Mouse (Mus musculus) hindbrain, postnatal 0 days (tissue): ENCODE results near the gene Olfr787. TPM values are rescaled to one million over a fixed set of nuclear protein-coding genes. Genes with fewer than 3 reads are reported as not detected.

ENCODE experiments used
- ATAC-seq: fragments of 200-750 bp; cut with Nextera tagmentation; 2 replicates; pipeline ENCODE4 v1.8.0; 2017; ENCODE audit warnings: mild to moderate bottlenecking, moderate TSS enrichment, moderate library complexity
- DNase-seq: peaks from one replicate; pipeline ENCODE4 v3.0.0-alpha.2; 2015; ENCODE audit warnings: low spot score
- H3K27ac ChIP-seq: fragments of 300-500 bp; sonication (generic); 2 replicates; pipeline ENCODE4 v1.5.1; 2014; ENCODE audit warnings: mild to moderate bottlenecking
- H3K27me3 ChIP-seq: fragments of 300-500 bp; sonication (generic); 2 replicates; pipeline ENCODE4 v1.6.1; 2014; ENCODE audit warnings: low read length, mixed read lengths; ENCODE audit not compliant: insufficient read depth
- H3K36me3 ChIP-seq: fragments of 300-500 bp; sonication (generic); 2 replicates; pipeline ENCODE4 v1.6.1; 2014; ENCODE audit warnings: low read length, mixed read lengths; ENCODE audit not compliant: insufficient read depth
- H3K4me1 ChIP-seq: fragments of 300-500 bp; sonication (generic); 2 replicates; pipeline ENCODE4 v1.6.1; 2014; ENCODE audit warnings: antibody characterized with exemption, low read length, mixed read lengths; ENCODE audit not compliant: insufficient read depth
- H3K4me2 ChIP-seq: fragments of 300-500 bp; sonication (generic); 2 replicates; pipeline ENCODE4 v1.6.1; 2014; ENCODE audit warnings: low read depth, mild to moderate bottlenecking, low read length, moderate library complexity, mixed read lengths
- H3K4me3 ChIP-seq: fragments of 300-500 bp; sonication (generic); 2 replicates; pipeline ENCODE4 v1.5.1; 2014; ENCODE audit warnings: low read length
- H3K9ac ChIP-seq: fragments of 300-500 bp; sonication (generic); replicated peaks from 2 replicates; pipeline ENCODE4 v1.6.1; 2014; ENCODE audit warnings: mild to moderate bottlenecking, low read length, moderate library complexity, mixed read lengths
- H3K9me3 ChIP-seq: fragments of 300-500 bp; sonication (generic); 2 replicates; pipeline ENCODE4 v1.6.1; 2016; ENCODE audit warnings: low read length, mixed read lengths
- CTCF ChIP-seq: IDR thresholded peaks from 2 replicates; pipeline ENCODE4 v1.5.1; 2016; ENCODE audit warnings: antibody characterized with exemption, control low read depth, low read depth
- WGBS: fragments of 180-500 bp; shearing (Covaris S2); extraction: QIAGEN DNeasy Blood & Tissue Kit; methylation state at CpG from one replicate; pipeline ENCODE4 v1.1.7; 2014; 5-methylcytosine and 5-hydroxymethylcytosine counted together
- polyA plus RNA-seq: library from polyadenylated mRNA; unstranded; fragments of >200 nt; fragmentation: Nextera tagmentation; extraction: Ambion mirVana; gene quantifications from 2 replicates; pipeline ENCODE4 v1.2.1, GENCODE M21; 2015
- total RNA-seq: library from RNA; depleted of rRNA; stranded (reverse); fragments of >200 nt; gene quantifications from 2 replicates; pipeline ENCODE4 v1.2.3, GENCODE M21; 2014; rRNA removed

The Olfr787 gene
- not detected in 2 replicates for total RNA-seq
- polyA plus RNA-seq: not detected in 2 replicates

- H3K36me3 ChIP-seq: no peaks in the 10 kb centered on the region
Measured at GRCm38 (mm10) chr10:129461562-129461961, at the start of gene Olfr787. TSS of gene Olfr787 (plus strand) at chr10:129461862.

DNA sequence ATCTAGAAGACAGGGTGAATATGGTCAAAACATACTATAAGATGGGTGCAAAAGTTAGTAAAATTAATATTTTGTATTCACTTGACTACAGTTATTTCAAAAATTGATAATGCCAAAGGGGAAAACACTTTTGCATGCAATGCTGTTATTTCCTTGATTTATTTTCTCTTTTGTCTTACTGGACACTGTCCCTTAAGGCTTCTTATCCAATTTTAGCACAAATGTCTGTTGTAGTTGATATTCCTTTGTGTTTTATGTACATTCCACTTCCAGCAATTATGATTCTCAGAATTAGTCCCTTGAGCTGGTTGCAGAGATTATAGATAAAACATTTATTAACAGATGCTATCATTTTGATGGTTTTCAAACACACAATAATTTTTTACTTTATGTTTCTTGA lies 34.7 kb upstream of the Olfr787 start, which contains the start of gene Olfr786:
TSS of gene Olfr786 (plus strand) at position 301 of the 400 bp plus-strand sequence.
- Histone ChIP-seq H3K4me1 (no peaks in the 10 kb centered on the region), H3K36me3 (no peaks in the 10 kb centered on the region), H3K4me3 (no peak within 1 kb of the TSS), H3K27me3 (no peaks in the 10 kb centered on the region), H3K4me2 (no peak within 1 kb of the TSS), H3K9me3 (no peaks in the 10 kb centered on the region), H3K27ac (no peak within 1 kb of the TSS), H3K9ac (no peak within 1 kb of the TSS)
- no peak for ATAC-seq
- DNase-seq: no peak
- TF ChIP-seq CTCF: no peak

More at GRCm38 (mm10) chr10:129461562-129461961, at the start of gene Olfr787:
- no peak within 1 kb of the TSS for H3K9ac ChIP-seq
- H3K9me3 ChIP-seq: no peaks in the 10 kb centered on the region
- H3K4me1 ChIP-seq: no peaks in the 10 kb centered on the region
- DNase-seq: no peak
- no peak within 1 kb of the TSS for H3K4me3 ChIP-seq
- H3K4me2 ChIP-seq: no peak within 1 kb of the TSS
- no peak for TF ChIP-seq CTCF
- no peak within 1 kb of the TSS for H3K27ac ChIP-seq
- WGBS: 87% methylated on average over 3 of the region's 3 CpGs
- H3K27me3 ChIP-seq: no peaks in the 10 kb centered on the region
- no peak for ATAC-seq

DNA sequence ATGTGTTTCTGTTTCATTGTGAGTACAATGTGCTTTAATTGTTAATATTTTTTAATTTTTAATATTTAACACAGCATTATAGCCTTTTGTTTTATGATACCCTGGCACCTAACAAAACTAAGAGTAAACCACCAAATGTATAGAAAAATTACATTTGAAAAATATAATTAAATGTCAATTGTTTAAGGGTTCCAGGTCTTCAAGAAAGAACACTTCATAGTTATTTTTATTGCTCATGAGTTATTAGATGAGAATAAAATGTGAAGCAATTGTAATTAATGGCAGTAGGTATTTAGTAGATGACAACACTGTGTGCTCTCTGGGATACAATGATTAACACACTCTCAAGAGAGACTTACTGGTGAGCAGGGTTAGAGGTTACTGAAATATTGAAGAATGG lies 9.0 kb downstream of the Olfr787 start, which contains the start of gene Olfr788:
TSS of gene Olfr788 (plus strand) at position 301 of the 400 bp plus-strand sequence.
- ATAC-seq (no peak), DNase-seq (no peak)
- Histone ChIP-seq H3K4me2 (no peak within 1 kb of the TSS), H3K9ac (no peak within 1 kb of the TSS), H3K9me3 (no peaks in the 10 kb centered on the region), H3K4me3 (no peak within 1 kb of the TSS), H3K36me3 (no peaks in the 10 kb centered on the region), H3K27ac (no peak within 1 kb of the TSS), H3K4me1 (no peaks in the 10 kb centered on the region), H3K27me3 (no peaks in the 10 kb centered on the region)
- no peak for TF ChIP-seq CTCF

GRCm38 (mm10) chr10:129473256-129473655 lies 11.6 kb downstream of the Olfr787 start:
- TF ChIP-seq CTCF: no peak
- Histone ChIP-seq H3K9ac (no peak overlapping the region), H3K4me2 (no peak overlapping the region), H3K36me3 (no peaks in the 10 kb centered on the region), H3K4me1 (no peaks in the 10 kb centered on the region), H3K27ac (no peak overlapping the region), H3K27me3 (no peaks in the 10 kb centered on the region), H3K4me3 (no peak overlapping the region), H3K9me3 (no peaks in the 10 kb centered on the region)
- 72% methylated on average over 2 of the region's 2 CpGs for WGBS
- ATAC-seq: no peak
- DNase-seq: no peak

DNA sequence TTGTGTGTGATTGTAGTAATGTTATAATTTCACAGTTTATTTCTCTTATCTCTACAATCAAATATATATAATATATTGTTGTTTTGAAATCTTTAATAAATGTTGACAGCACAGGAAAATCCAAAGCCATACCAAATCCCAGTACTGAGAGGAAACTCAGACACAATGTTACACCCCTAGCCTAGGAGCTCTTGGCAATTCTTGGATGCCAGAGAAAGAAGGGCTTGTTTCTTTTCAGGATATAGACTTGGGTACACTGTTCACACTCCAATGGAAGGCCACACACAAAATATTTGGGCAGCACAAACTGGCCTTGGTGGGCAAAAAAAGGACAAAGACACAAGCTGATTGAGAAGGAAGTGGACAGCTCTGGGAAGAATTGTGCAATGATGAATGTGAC lies 12.1 kb downstream of the Olfr787 start:
- no peak overlapping the region for H3K27ac ChIP-seq
- no peaks in the 10 kb centered on the region for H3K4me1 ChIP-seq
- H3K27me3 ChIP-seq: no peaks in the 10 kb centered on the region
- no peak overlapping the region for H3K9ac ChIP-seq
- ATAC-seq (no peak), DNase-seq (no peak)
- TF ChIP-seq CTCF: no peak
- H3K4me3 ChIP-seq: no peak overlapping the region
- H3K36me3 ChIP-seq: no peaks in the 10 kb centered on the region
- no peak overlapping the region for H3K4me2 ChIP-seq
- H3K9me3 ChIP-seq: no peaks in the 10 kb centered on the region

GRCm38 (mm10) chr10:129484452-129484851 lies 22.8 kb downstream of the Olfr787 start, which contains the start of gene Olfr789:
TSS of gene Olfr789 (plus strand) at chr10:129484752.
- TF ChIP-seq CTCF: no peak
- DNase-seq: no peak
- ATAC-seq: no peak
- no peak within 1 kb of the TSS for H3K9ac ChIP-seq
- no peaks in the 10 kb centered on the region for H3K4me1 ChIP-seq
- no peak within 1 kb of the TSS for H3K4me3 ChIP-seq
- H3K27ac ChIP-seq: no peak within 1 kb of the TSS
- no peak within 1 kb of the TSS for H3K4me2 ChIP-seq
- no peaks in the 10 kb centered on the region for H3K27me3 ChIP-seq
- 66% methylated on average over 2 of the region's 2 CpGs for WGBS
- H3K9me3 ChIP-seq: no peaks in the 10 kb centered on the region
- no peaks in the 10 kb centered on the region for H3K36me3 ChIP-seq

DNA sequence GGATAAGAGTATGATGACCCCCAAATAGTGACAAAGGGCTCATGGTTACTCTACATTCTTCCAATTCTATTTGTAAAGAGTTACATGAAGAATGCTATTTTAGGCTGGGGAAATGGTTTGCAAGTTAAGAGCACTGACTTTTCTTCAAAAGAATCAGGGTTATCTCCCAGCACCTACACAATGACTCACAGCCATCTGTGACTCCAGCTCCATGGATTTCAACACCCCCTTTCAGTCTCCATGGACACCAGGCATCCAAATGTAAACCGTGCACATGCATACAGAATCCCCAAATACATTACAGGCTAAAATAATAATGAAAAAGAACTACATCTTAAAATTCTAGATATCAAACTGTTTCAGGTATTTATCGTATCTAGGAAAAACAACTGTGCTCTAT lies 28.4 kb downstream of the Olfr787 start:
- WGBS: 76% methylated on average over 2 of the region's 2 CpGs
- no peak overlapping the region for H3K4me2 ChIP-seq
- ATAC-seq (no peak), DNase-seq (no peak)
- H3K9ac ChIP-seq: no peak overlapping the region
- no peak overlapping the region for H3K4me3 ChIP-seq
- H3K4me1 ChIP-seq: no peaks in the 10 kb centered on the region
- no peak for TF ChIP-seq CTCF
- no peak overlapping the region for H3K27ac ChIP-seq
- no peaks in the 10 kb centered on the region for H3K27me3 ChIP-seq
- H3K36me3 ChIP-seq: no peaks in the 10 kb centered on the region
- no peaks in the 10 kb centered on the region for H3K9me3 ChIP-seq
